Mouse (Mus musculus) kidney, adult 2 months (tissue): ENCODE data around the gene Pecam1.

Experiments
- CTCF ChIP-seq: fragments of 200-500 bp; conservative IDR thresholded peaks from 2 replicates; pipeline ENCODE4 v1.5.1; 2011; ENCODE audit warnings: low read depth, mild to moderate bottlenecking, control low read depth, low read length, moderate library complexity, mixed read lengths; ENCODE audit not compliant: insufficient read depth, insufficient read length
- POLR2A ChIP-seq: fragments of 200-500 bp; IDR thresholded peaks from one replicate; pipeline ENCODE4 v1.6.1; 2011; ENCODE audit warnings: low read depth, low read length, control low read depth

DNA sequence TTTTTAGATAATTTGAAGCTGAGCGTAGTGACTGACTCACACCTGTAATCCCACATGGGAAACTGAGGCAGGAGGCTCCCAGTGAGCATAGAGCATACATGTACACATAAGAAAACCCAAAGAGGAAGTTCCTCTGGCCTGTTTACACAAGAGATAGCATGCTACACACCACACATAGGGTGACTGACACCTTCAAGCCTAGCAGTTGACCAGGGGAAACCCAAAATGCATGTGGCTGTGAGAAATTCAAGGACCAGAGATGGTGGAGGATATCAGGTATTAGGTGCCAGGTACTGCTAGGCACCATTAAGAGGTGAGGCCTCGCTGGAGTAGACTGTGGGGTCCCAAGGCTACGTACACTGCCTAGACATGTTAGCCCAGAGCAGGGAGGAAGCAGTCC lies 47.8 kb downstream of the Pecam1 start:
- TF ChIP-seq POLR2A (no peak), CTCF (no peak)
